Mouse (Mus musculus): ENCODE results near the gene Shoc2. TPM values are rescaled to one million over a fixed set of nuclear protein-coding genes. Genes with fewer than 3 reads are reported as not detected.

Shoc2 gene
- total and polyA plus RNA-seq, 2 experiments from 2014 or later, result 49.4 to 77.3 TPM

DNA sequence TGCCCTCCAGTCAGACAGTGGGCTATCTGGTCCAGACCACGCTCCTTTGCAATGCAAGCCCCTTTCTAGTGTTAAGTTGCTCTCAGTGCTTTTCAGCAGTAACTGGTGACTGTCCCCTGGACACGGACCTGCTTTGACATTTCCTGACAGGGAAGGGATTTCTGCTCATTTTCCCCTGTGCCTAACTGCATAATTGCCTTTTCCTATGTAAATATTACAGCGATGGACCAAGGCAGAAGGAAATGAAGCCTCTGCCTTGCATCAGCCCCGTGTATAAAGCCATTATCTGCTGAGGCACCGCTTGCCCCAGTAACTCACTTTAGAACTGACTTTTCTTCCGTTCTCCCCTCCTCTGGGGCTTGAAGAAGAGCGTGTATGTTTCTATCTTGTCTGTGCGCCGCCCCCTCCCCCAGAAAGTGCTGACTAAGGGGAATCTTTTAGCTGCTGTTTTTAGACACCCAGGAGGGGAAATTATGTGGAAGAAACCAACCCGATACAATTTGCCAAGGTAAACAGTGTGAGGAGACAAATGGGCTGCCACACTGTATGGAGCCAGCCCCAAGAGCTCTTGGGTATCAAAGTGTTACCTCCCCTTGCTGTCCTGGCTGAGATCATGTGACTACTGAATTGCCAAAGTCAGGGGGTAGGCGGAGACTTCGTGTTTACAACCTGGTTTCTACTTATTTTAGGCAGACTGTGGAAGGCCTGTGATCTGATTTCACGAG, 104.2 kb downstream of the Shoc2 start:
- peaks cover 11% of the 10 kb centered on the region; the same call in 1 of the 2 replicates for H3K4me1 ChIP-seq (ENCODE audit: insufficient read depth, low read length)
- H3K27ac ChIP-seq (ENCODE audit: low read depth, low read length), result no peak overlapping the region
- no peaks in the 10 kb centered on the region for H3K36me3 ChIP-seq (ENCODE audit: insufficient read depth, low read length)
- H3K9me3 ChIP-seq (ENCODE audit: low read length), result no peaks in the 10 kb centered on the region
- WGBS, result 15% methylated on average over 13 of the region's 13 CpGs
- 0 out of 2 replicates have a peak overlapping the region, but pooled peaks have one; percentile 57 for H3K9ac ChIP-seq (replicated peaks; ENCODE audit: low read length, poor library complexity, severe bottlenecking)
- H3K4me2 ChIP-seq (ENCODE audit: low read depth, low read length, poor library complexity, severe bottlenecking), result peak overlapping the region; percentile 97
- H3K4me3 ChIP-seq (ENCODE audit: low read depth, low read length), result peak overlapping the region; percentile 65; the same call in 1 of the 2 replicates
- peaks cover 17% of the 10 kb centered on the region; the same call in 1 of the 2 replicates for H3K27me3 ChIP-seq (ENCODE audit: insufficient read depth, low read length)
- no peak for ATAC-seq (ENCODE audit: low FRiP score)
- DNase-seq (ENCODE audit: low spot score), result no peak
- no peak for TF ChIP-seq CTCF (IDR thresholded peaks at IDR 0.05)

DNA sequence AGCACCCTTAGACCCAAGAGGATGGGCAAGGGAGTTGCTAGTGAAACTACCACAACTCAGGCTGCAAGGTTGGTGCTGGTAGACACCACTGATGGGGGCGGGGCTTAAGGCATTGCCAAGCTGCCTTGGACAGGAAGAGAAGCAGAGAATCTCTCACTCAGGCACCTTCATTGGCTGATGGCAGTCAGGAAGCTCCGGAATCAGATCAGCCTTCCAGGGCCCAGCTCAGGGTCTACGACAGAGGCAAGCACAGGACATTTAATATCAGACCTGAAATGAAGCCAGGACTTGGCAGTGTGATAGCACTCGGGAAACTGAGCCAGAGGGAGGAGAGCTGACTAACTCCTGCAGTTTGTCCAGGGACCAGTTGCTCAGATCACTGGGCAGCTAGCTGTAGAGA, 107.5 kb downstream of the Shoc2 start:
- 72% methylated on average over 4 of the region's 4 CpGs for WGBS

DNA sequence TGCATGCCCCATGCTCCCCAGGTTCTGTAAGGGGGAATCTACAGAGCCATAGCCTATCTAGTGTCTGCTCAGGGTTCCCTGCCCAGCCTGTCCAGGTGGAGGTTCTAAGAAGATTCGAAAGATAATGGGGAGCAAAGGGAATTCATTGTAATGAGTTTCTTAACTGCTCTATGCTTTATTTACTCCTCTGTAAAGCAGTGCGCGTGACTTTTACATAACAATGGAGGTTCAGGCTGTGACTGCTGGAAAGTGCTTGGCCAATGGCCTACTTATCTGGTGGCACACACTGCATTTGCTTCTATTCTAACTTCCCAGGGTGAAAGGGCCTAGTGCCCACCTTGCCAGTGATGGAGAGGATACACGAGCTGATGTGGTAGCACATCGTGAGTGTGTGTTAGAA, 111.7 kb downstream of the Shoc2 start:
- TF ChIP-seq CTCF (IDR thresholded peaks at IDR 0.05), result no peak
- Histone ChIP-seq H3K4me3 (ENCODE audit: low read depth, low read length) (no peak overlapping the region), H3K4me2 (ENCODE audit: low read depth, low read length, poor library complexity, severe bottlenecking) (no peak overlapping the region), H3K27me3 (ENCODE audit: insufficient read depth, low read length) (no peaks in the 10 kb centered on the region), H3K27ac (ENCODE audit: low read depth, low read length) (no peak overlapping the region), H3K4me1 (ENCODE audit: insufficient read depth, low read length) (no peaks in the 10 kb centered on the region), H3K9me3 (ENCODE audit: low read length) (no peaks in the 10 kb centered on the region), H3K9ac (replicated peaks; ENCODE audit: low read length, poor library complexity, severe bottlenecking) (no peak overlapping the region), H3K36me3 (ENCODE audit: insufficient read depth, low read length) (no peaks in the 10 kb centered on the region)
- DNase-seq (ENCODE audit: low spot score), result no peak
- ATAC-seq (ENCODE audit: low FRiP score), result no peak
- 45% methylated on average over 5 of the region's 5 CpGs for WGBS

More for the DNA sequence above, 107.5 kb downstream of the Shoc2 start:
- no peak for ATAC-seq (ENCODE audit: low FRiP score)
- Histone ChIP-seq H3K4me3 (ENCODE audit: low read depth, low read length) (no peak overlapping the region), H3K9me3 (ENCODE audit: low read length) (no peaks in the 10 kb centered on the region), H3K4me2 (ENCODE audit: low read depth, low read length, poor library complexity, severe bottlenecking) (no peak overlapping the region), H3K9ac (replicated peaks; ENCODE audit: low read length, poor library complexity, severe bottlenecking) (no peak overlapping the region), H3K27ac (ENCODE audit: low read depth, low read length) (no peak overlapping the region), H3K27me3 (ENCODE audit: insufficient read depth, low read length) (peaks cover 17% of the 10 kb centered on the region; the same call in 1 of the 2 replicates), H3K4me1 (ENCODE audit: insufficient read depth, low read length) (peaks cover 3% of the 10 kb centered on the region; the same call in 1 of the 2 replicates), H3K36me3 (ENCODE audit: insufficient read depth, low read length) (no peaks in the 10 kb centered on the region)
- TF ChIP-seq CTCF (IDR thresholded peaks at IDR 0.05), result no peak
- no peak for DNase-seq (ENCODE audit: low spot score)

DNA sequence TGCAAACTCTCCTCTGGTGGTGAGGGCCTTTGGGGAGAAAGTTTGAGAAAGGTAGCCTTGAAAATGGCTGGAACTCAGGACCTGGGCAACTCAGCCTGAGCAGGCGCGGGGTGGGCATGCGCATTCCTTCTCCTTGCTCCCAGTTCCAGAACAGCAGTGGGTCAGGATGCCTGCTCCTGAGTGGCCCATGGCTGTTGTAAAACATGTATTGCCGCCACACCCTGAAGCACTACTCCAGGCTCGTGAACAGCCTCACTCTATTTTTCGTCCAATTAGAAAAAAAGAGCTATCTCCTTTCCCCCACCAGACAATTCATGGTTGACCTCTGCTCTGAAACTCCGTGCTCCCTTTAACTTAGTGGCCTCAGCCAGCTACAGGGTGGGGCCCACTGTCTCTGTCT, 124.3 kb downstream of the Shoc2 start:
- ATAC-seq (ENCODE audit: low FRiP score), result no peak
- DNase-seq (ENCODE audit: low spot score), result no peak
- no peak overlapping the region for H3K4me2 ChIP-seq (ENCODE audit: low read depth, low read length, poor library complexity, severe bottlenecking)
- H3K9me3 ChIP-seq (ENCODE audit: low read length), result no peaks in the 10 kb centered on the region
- H3K27me3 ChIP-seq (ENCODE audit: insufficient read depth, low read length), result no peaks in the 10 kb centered on the region
- no peaks in the 10 kb centered on the region for H3K36me3 ChIP-seq (ENCODE audit: insufficient read depth, low read length)
- WGBS, result 91% methylated on average over 7 of the region's 7 CpGs
- no peaks in the 10 kb centered on the region for H3K4me1 ChIP-seq (ENCODE audit: insufficient read depth, low read length)
- no peak overlapping the region for H3K9ac ChIP-seq (replicated peaks; ENCODE audit: low read length, poor library complexity, severe bottlenecking)
- no peak overlapping the region for H3K4me3 ChIP-seq (ENCODE audit: low read depth, low read length)
- no peak for TF ChIP-seq CTCF (IDR thresholded peaks at IDR 0.05)
- H3K27ac ChIP-seq (ENCODE audit: low read depth, low read length), result no peak overlapping the region

DNA sequence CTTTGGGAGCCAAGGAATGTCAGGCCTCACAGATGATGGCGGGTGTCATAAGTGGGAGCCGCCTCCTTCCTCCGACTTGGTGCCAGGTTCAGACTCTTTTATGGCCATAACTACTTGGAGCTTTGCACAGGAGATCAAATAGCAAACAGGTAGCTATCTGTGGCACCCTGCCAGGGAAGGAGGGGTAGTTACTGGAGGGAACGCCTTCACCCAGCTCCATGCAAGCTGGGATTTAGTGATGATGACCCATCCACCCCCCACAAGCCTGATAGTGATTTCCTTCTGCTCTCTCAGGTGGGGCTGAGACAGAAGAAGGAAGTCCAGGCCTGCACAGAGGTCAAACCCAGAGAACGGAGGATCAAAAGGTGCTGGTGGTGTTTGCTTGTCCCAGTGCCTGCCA, 126.4 kb downstream of the Shoc2 start:
- DNase-seq (ENCODE audit: low spot score) (no peak), ATAC-seq (ENCODE audit: low FRiP score) (no peak)
- no peak for TF ChIP-seq CTCF (IDR thresholded peaks at IDR 0.05)
- H3K9me3 ChIP-seq (ENCODE audit: low read length), result no peaks in the 10 kb centered on the region
- H3K36me3 ChIP-seq (ENCODE audit: insufficient read depth, low read length), result no peaks in the 10 kb centered on the region
- H3K4me2 ChIP-seq (ENCODE audit: low read depth, low read length, poor library complexity, severe bottlenecking), result no peak overlapping the region
- no peaks in the 10 kb centered on the region for H3K27me3 ChIP-seq (ENCODE audit: insufficient read depth, low read length)
- 93% methylated on average over 5 of the region's 5 CpGs for WGBS
- H3K27ac ChIP-seq (ENCODE audit: low read depth, low read length), result no peak overlapping the region
- no peak overlapping the region for H3K9ac ChIP-seq (replicated peaks; ENCODE audit: low read length, poor library complexity, severe bottlenecking)
- no peak overlapping the region for H3K4me3 ChIP-seq (ENCODE audit: low read depth, low read length)
- no peaks in the 10 kb centered on the region for H3K4me1 ChIP-seq (ENCODE audit: insufficient read depth, low read length)

DNA sequence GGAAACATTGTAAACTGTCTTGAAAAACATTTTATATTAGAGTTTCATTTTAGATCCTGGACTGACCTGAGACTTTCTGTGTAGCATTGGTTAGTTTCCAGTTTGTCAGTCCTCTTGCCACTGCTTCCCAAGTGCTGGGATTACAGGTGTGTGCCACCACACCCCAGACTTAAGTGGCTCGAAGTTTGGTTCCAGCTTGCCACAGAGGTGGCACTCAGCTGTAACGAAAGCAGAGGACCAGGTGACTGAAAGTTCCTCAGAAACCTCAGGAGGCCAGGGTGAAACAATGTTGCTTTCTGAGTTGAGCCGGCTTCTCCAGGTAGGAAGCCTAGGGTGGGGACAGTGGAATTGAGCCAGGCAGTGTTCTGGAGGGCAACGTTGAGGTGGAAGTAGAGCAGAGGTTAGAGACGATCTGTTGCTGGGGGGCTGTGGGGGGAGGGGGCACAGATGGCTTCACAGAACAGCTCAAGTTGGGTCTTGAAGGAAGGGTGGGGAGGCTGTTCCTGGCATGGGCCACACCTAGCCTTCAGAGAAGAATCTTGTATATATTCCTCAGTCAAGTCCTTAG, 128.2 kb downstream of the Shoc2 start:
- Histone ChIP-seq H3K27ac (ENCODE audit: low read depth, low read length) (no peak overlapping the region), H3K27me3 (ENCODE audit: insufficient read depth, low read length) (no peaks in the 10 kb centered on the region), H3K36me3 (ENCODE audit: insufficient read depth, low read length) (no peaks in the 10 kb centered on the region), H3K4me1 (ENCODE audit: insufficient read depth, low read length) (no peaks in the 10 kb centered on the region), H3K9ac (replicated peaks; ENCODE audit: low read length, poor library complexity, severe bottlenecking) (no peak overlapping the region), H3K9me3 (ENCODE audit: low read length) (no peaks in the 10 kb centered on the region), H3K4me3 (ENCODE audit: low read depth, low read length) (no peak overlapping the region), H3K4me2 (ENCODE audit: low read depth, low read length, poor library complexity, severe bottlenecking) (no peak overlapping the region)
- 88% methylated on average over 5 of the region's 5 CpGs for WGBS
- no peak for TF ChIP-seq CTCF (IDR thresholded peaks at IDR 0.05)
- no peak for ATAC-seq (ENCODE audit: low FRiP score)
- no peak for DNase-seq (ENCODE audit: low spot score)

All from midbrain, postnatal 0 days (tissue).